Mouse (Mus musculus) layer of hippocampus, adult 18-20 months (tissue): ENCODE measurements around the gene Maip1. TPM values are rescaled to one million over a fixed set of nuclear protein-coding genes. Genes with fewer than 3 reads are reported as not detected.

Source experiments
- DNase-seq, 2 experiments: peaks; one replicate each; pipeline ENCODE4 v3.0.0; 2022; ENCODE audit warnings: low spot score in 2 of 2
- long read RNA-seq: library from polyadenylated mRNA; stranded (forward); transcript quantifications from one replicate; pipeline ENCODE4 v2.0.0, GENCODE M21; 2021
- total RNA-seq, 2 experiments: library from RNA; stranded (reverse); gene quantifications; 2 replicates each; pipeline ENCODE4 v1.2.3; 2021

Maip1 gene
- total RNA-seq: 10 to 100 TPM; 11.4 to 12.1 TPM
- long read RNA-seq, full-length matches to known transcripts: 15 of 19 reads
- long read RNA-seq, partial matches to known transcripts: 1 of 19 reads
- long read RNA-seq, other reads (novel, unspliced or antisense): 3 of 19 reads

DNA sequence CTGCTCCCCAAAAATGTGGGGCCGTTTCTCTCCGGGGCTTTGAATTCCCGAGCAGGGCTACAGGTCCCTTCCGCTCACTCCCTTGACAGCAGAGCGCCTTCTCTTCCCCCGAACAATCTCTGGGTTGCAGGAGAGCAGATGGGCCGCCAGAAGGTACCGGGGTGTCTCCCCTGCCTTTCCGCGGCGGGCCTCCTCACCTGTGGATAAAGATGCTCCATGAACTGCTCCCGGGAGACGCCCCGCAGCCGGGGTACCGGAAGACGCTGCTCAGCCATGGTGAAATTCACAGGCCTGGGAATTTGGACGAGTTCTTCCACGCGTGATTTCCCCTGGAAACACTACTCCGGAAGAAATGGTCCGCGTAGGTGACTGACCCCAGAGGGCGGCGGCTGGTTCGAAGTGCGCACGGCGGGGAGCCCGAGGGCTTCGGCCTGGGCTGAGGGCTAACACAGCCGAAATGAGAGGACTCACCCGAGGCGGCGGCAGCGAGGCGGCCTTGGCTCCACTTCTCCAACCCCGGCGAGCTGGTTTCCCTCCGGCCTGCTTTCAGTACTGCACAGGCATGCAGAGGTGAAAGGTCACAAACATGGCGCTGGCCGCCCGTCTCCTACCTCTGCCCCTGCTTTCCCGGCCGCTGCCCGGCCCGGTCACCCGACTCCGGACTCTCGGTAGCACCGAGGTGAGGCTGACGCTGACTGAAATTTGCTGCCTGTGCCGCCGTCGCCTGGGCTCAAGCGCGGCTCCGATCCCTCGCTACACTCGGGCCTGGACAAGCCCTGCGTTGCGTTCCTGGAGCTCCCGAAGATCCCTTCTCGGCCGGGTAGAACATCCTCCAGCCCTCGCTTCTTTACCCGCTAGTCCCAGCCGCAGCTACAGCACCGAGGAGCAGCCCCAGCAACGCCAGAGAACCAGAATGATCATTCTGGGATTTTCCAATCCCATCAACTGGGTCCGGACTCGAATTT is at the start of gene Maip1, which contains the start of gene Tyw5:
Gene Maip1, plus strand, starts transcription at position 142 of the 965 bp plus-strand sequence.
Gene Tyw5, minus strand, starts transcription at position 915 of the 965 bp plus-strand sequence.
- DNase-seq: peak; percentile 73 to 83

DNA sequence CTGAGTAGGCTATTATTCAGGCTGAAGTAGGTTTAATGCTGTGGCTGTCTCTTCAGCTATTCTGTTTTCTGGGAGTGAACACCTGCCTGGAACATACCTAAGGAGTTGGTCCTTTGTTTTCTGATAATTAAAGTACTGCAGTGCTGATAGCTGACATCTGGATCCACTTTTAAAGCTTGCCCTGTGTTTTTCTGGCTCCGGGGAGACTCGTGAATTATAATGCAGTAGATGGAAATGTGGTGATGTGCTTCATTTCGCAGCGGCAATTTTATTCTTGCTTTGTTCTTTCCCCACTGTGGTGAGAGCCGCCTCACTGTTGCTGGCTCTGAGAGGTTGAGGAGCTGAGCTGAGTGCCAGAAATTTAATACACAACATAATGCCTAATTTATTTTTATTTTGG is 47.6 kb upstream of the Maip1 start:
- DNase-seq: no peak

DNA sequence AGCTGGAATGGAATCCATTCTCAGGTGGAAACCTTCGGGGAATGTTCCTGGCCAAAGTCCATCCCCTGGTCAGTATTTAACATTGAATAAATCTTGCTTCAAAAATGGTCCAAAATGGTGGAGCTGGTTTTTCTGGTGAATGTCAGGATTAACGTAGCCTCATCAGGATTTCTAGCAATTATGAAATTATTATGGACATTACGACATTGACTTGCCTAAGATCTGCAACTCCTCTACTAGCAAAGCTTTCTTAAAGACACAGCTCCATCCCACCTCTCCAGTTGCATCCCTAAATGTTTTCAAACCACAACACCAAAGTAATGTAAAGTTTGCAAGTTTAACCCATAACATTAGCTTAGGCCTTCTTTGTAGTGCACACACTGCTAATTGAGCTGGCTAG is 38.7 kb upstream of the Maip1 start:
- no peak for DNase-seq

DNA sequence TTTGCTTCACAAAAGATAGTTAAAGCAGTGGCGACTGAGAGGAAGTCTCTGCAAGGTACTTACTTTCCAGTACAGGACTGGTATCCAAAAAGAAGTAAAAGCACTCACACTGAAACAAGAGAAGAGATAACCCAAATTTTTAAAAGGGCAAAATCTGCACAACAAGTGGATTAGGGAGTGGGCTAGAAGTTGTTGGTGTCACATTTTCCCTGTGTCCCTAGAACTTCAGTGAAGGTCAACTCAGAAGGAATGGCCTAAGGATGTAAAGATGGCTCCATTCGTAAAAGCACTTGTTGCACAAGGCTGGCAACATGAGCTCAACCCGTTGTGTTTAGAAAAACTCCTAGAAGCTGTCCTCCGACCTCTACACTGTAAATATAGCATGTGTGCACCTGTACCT is 37.0 kb upstream of the Maip1 start:
- no peak for DNase-seq

DNA sequence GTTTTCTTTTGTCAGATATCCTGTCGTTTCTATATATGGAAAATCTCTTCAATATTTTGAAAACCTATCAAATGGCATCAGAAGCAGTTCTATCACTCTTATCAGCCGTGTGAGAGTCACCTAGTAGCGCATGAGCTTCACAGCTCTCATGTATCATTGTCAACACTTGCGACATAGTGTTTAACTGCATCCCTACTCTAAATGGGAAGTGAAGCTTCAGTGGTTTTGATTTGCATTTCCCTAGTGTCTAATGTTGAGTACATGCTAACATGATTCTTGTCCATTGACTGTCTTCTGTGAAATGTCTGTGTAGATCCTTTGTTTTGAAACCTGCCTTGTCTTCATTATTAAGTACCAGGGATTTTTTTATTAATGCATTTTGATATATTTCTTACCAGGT is 35.7 kb upstream of the Maip1 start:
- no peak for DNase-seq

DNA sequence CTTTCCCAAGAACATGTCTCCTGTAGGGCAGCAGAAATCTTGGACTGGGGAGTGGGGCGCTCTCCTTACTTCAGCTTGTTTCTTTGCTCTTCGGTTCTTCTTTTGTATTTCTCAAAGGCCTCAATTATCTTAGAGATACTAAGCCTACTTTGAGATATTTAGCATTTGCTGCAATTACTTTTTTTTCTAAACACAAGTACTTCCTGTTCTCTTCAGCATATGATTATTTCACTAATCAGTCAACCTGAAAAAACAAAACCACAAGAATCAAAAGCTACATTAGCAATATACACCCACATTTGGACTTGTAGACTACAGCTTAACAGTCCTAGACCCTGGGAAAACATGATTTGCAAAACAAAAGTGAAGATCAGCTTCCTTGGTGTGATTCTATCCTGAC is 30.9 kb upstream of the Maip1 start:
- DNase-seq: no peak

DNA sequence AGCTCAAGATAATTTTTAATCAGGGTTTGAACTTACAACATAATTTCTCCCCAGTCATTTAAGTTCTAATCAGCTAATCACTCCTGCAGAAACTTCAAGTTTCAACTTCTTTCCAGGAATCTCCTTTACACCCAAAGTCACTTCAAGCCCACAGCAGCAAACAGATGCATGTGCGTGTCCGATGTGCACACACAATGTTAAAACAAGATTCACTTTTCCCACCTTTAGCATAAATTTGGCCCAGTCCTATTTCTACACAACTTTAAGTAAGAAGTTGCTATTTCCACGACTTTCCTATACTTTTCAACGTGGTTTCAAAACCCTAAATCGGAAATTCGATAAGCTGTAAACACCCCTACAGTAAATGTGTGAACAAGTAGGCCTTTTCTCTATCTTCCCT is 29.3 kb upstream of the Maip1 start:
- no peak for DNase-seq

DNA sequence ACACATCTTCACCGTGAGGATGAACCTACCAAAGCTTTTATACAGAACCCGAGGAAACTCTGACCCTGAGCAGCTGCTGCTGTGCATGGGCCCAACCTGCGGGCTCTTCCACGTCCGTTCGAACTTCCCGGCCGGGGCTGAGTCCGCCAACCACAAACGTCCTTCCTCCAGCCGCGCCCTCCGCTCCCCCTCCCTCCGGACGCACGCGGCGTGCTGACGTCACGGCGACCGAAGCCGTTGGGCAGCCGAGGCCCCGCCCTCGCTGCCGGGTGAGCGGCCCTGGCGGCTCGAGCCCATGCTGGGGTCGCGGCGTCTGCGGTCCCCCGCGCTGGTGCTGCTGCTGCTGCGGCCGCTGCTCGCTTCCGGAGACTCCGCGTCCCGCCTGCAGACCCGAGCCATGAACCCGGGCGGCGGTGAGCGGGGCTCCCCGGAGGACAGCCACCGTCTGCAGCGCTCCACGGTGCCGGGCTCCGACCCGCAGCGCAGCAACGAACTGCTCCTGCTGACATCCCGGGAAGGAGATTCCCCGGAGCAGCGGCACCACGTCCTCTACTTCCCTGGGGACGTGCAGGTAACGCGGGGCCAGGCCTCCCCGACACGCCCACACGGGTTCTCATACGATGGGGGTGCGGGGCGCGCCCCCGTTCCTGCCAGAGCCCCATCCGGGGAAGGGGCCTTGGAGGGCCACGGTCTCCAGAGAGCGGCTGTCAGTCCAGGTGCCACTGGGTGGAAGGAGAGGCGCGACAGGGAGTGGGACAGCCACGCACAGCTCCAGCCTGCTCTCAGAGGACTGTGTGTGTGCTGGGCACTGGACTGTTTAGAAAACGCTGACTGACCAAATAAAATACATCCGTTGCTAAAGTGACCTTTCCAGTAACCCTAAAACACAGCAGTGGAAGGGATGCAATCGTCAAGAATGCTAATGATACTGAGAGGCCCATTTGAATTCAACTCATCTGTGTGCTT is 28.5 kb upstream of the Maip1 start, which contains the start of gene 1700066M21Rik:
Gene 1700066M21Rik, plus strand, starts transcription at position 245 of the 966 bp plus-strand sequence.
- DNase-seq: peak; percentile 93 to 96

DNA sequence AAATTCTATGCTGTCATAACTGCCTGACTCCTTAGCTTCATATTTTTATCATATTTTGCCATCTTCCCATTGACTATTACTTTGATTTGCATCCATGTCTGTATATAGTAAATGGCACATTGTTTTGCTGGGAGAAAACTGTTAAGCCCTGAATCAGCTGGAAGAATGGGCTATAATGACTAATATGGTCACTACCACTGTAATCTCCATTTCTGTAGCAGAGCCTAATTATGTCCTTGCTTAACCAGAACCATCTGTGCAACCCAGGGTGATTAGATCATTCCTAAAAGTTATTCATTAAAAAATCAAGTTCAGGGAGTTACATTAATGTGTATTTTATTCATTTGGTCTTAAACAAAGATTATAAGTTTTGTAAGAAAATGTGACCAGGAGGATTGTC is 19.6 kb upstream of the Maip1 start:
- no peak for DNase-seq

DNA sequence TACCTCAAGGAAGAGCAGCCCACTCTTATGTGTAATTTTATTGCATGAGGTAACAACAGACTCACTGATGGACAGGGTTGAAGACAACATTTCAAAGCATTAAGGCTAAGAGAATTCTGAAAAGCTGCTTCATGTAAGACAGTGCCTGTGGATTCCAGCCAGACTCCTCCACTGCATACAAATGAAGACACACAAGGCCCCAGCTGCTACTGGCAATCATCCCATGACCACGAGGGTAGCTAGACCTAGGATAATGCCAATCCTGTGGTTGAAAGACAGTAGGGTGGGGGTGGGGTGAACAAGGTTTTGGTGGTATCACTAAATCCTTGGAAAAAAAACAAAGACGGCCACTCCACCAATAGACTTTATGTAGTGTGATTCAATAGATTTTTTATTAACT is 18.3 kb upstream of the Maip1 start:
- DNase-seq: peak; percentile 39 to 76

DNA sequence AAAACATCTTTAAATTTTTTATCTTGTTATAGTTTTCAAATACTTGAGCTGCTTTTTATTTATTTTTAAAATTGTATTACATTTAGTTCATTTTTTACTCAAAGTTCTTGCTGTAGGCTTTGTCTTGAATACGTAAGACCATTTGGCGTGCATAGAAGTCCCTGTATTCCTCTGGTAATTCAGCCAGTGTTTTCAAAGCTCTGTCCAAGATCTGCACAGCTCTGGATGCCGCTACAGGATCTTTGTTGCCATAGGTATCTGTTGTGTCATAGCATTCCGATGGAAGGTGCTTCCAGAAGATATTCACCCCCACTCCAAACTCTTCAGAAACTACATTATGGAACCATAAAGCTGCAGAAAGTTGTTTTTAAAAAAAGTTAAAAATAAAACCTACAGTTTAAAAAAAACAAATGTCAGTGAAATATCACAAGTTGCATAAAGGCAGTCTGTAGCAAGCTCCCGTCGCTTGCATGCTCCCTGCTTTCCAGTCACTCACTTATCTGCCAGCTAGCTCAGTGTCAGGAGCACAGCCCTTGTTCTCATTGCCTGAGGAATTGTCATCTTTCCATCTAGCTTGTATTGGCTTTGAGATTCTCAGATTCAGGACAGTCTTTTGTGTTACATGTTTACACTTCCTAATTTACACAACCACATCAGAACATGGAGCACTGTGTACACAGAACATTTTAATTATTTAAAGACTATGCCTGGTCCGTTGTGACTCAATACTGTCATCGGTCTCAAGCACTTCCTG is 17.5 kb upstream of the Maip1 start:
- no peak for DNase-seq

DNA sequence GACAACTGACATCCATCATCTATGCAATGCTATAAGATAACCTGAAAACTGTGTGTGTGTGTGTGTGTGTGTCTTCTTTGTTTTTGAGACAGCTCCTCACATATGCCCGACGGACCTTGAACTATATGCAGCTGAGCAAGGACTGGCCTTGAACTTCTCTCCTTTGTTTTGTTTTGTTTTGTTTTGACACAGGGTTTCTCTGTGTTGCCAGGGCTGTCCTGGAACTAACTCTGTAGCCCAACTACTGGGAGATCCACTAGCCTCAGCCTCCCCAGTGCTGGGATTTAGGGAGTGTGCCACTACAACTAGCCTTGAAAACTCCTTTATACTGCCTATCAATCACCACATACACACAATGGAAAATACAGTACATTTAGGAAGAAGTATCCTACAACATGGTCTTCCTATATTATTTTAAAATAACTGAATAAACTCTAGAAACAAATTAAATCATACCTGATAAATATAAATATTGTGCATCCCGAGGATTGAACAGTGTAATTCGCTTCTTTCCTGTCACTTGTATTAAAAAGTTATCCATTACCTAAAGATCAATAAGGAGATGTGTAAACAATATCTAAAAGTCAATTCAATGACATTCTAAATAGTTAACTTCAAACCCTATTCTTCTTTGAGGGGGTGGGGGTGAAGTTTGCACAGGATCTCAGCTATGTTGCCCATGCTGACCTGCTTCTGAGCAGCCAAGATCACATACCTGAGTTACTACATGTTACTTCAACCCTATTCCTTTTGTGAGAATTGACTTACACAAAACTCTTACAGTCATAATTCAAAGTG is 14.9 kb upstream of the Maip1 start:
- DNase-seq: no peak

DNA sequence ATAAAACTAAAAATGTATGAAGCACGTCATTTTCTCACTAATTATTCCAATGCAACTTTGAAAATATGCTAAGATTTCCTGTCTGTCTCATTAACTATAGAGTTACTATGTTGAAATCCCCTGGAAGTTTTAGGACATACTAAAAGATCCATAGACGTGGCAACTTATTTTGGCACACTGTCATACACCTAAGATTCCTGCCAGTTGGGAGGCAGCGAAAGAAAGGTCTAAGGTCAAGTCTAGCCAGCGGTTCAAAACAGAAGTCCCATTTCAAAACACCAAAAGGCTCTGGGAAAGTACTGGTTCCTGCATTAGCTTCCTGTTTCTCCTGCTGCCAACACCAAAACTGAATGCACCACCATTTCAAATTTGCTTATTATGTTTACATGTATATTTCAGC is 13.7 kb upstream of the Maip1 start:
- no peak for DNase-seq

DNA sequence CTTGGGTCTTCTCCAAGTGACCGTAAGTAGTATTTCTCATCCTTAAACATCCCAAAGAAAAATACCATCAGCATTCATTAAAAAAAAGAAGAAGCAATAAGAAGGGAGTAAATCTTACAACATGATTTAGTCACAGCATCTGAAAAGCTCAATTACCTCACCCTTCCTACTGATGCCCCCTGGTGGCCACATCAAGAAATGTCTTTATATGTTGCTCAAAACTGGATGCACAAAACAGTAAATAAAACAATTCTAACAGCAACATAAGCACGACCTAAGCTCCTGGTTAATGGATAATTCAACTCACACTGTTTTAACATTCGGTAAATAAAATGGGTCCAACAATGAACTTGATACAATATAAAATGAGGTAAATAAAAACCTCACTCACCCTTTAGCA is 12.1 kb upstream of the Maip1 start:
- DNase-seq: peak in 1 of 2 experiments; percentile 64

DNA sequence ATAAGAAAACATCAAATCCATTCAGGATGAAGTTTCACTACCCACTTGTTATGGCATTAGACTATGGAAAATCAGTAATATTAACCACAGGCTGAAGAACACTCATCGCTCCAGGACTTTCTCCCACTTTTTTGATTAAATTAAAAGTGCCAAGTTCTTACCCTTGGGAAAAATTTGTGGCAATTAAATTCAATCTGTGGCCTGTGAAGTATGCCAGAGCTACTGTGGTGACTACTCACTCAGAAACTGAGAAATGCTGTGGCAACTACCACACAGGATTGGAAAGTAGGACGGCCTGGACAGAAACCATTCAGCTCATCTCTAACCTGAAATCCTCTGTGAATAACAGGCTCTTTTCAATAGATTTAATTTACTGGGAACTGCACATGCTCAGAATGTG is 5.8 kb upstream of the Maip1 start:
- DNase-seq: no peak

DNA sequence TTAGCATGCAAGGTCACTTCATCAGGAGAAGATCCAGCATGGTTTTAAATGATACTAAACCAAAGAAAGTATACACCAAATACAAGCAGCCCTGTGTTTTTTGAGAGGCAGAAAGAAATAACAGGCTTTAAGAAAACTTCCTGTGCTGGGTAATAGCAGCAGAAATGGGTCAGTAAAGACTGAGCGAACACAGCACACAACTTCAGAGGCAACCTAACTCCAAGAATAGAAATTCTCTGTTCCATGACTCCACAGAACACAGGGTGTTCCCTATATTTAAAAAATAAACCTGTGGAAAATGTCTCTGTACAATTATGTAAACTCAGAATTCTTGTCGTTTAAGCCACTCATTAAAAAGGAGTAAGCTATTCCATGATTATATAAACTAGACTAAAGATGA is 5.3 kb upstream of the Maip1 start:
- DNase-seq: no peak

DNA sequence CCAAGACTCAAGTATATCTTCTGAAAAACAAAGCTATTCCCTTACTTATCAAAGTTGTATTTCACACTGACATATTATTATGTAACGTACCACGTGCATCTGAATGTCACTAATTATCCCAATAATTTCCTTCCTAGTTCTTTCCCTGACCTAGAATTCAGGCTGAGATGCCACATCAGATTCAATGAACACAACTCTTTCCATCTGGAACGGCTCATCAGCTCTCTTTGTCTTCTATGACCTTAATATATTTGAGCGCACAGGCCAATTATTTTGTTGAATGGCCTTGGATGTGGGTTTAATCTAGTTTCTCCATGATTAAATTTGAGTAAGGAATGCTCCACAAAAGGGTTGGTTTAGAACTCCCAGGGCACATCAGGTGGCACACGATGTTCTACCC is 4.0 kb upstream of the Maip1 start:
- DNase-seq: no peak

DNA sequence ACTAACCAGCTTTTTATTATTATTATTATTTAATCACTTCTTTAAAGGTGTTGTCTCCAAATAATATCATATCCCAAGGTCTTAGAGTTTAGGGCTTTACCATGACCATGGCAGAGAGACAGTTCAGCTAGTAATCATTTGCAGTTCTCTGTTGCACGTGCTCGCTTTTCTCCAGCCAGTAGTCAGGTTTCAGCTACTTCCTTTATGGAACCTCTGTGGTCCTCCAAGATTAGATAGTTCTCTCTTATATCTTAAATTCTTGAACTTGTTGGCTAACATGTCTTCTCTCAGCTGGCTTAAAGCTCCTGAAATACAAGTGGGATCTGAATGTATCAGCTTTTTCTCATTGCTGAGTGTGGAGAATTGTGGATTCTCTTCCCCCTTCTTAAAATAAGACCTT is 2.9 kb downstream of the Maip1 start:
- DNase-seq: no peak

DNA sequence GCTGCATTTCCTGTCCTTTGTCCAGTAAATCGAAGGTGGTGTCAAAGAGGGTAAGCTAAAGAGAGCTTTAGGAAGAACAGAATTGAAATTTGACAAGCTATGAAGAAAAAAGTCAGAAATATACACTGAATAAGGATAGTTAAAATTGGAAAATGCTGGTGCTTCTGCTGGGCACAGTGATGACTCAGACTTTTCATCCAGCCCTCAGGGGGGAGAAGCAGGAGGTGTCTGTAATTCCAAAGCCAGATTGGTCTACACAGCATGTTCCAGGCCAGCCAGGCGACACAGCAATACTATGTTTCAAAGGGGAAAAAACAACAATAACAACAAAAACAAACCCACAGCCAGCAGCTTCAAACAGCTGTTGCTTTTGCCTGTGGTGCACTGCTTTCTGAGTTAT is 7.3 kb downstream of the Maip1 start:
- no peak for DNase-seq

DNA sequence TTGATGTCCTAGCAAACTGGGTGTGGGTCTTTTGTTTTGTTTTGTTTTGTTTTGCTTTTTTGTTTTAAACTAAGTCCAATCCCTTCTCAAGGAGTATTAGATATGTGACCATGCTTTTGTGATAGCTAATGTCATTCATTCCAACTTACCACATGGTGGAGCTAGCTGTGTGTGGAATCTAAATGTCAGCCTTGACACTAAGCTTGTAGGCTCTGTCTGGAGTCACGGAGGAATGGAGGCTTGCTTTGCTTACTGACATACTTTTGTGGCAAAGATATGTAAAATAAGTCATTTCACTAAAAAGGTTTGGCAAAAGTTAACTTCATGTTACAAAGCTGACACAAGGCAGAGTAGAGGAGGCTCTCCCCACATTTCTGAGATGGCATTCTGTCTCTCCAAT is 17.6 kb downstream of the Maip1 start:
- DNase-seq: peak in 1 of 2 experiments; percentile 42
